Mouse (Mus musculus): ENCODE measurements at regions not wholly inside any gene's neighbourhood (a gene's known extent, or its start where the extent isn't known, plus 50 kb on each side); places are given as distances from the start of the nearest gene placed in this dataset.

DNA sequence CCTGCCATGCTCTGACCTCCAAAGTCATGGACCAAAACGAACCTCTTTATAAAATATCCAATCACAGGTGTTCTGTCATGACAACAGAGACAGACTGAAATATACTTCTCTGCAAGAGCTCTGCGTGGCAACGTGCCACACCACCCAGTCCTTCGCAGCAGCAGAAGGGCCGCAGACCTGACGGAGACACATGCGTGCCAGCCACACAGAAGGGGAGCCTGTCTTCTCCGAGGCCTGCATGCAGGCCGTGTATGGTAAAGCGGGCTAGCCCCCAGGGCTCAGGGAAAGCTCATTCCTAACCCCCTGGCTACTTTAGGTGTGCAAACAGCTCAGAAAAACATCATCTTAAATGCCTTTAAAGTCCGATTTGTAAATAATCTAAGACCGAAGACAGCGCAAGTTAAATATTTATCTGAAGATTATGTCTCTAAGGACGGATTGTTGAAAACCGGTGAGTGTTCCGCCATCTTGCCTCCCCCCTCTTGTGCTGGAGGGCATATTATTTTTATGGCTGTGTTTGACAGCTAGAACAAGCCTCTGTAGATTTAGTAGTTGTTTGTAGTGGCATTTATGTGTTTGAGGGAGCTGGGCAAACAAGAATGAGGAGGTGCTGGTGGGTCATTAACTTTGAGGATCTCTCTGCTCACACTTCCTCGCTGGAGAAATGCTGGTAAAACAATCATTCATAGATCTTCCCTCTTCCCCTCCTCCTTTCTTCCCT lies 143.7 kb upstream of the Tut7 start:
- no peak for TF ChIP-seq CTCF (IDR thresholded peaks at IDR 0.05; ENCODE audit: extremely low read depth, insufficient read depth, low read length)
- TF ChIP-seq POLR2A (IDR thresholded peaks at IDR 0.05; ENCODE audit: extremely low read depth, insufficient read depth, low read length): no peak

Data from cortical plate, adult 2 months (tissue).